18 mouse cellular contexts compared by ENCODE assay signal in the genomic region with DNA sequence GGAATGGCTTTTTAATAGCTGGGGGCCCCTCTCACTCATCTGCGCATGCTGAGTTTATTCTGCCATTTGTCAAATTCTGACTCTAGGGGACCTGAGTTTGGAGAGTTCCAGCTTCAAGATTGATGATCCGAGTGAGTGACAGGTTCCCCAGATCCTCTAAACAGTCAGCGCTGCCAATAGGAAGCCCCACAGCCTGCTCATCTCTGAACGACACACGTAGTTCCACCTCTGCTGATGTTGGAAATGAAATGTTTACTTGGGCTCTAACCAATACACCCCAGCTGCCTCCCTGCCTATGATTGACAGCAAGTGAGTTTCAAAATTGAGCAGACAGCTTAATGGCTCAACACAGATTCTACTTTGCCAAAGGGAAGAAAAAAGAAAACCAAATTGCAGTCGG.
"Had no signal": no experiment of that assay in that cellular context is flagged by ENCODE, and none has a peak within 500 bp of the region (broad histone marks: within the 10 kb centered on the region; RNA-seq: fewer than 3 reads in every experiment).

No protein-coding gene starts in this region.

- H3K36me3 ChIP-seq: limb, embryonic 10.5 days; limb, embryonic 13.5 days; liver, embryonic 12.5 days; liver, embryonic 15.5 days; lung, embryonic 15.5 days; midbrain, embryonic 15.5 days had no signal

- H3K27me3 ChIP-seq: liver, embryonic 12.5 days; liver, embryonic 15.5 days; lung, embryonic 15.5 days; megakaryocyte, embryonic 14.5 days; midbrain, embryonic 15.5 days had no signal

- H3K4me3 ChIP-seq: limb, embryonic 10.5 days; limb, embryonic 13.5 days; liver, embryonic 12.5 days; liver, embryonic 15.5 days; lung, embryonic 15.5 days; megakaryocyte, embryonic 14.5 days; midbrain, embryonic 15.5 days had no signal

- H3K27ac ChIP-seq: limb, embryonic 10.5 days; limb, embryonic 13.5 days; liver, embryonic 12.5 days; liver, embryonic 15.5 days; lung, embryonic 15.5 days; midbrain, embryonic 15.5 days had no signal

- H3K9me3 ChIP-seq: limb, embryonic 10.5 days; limb, embryonic 13.5 days; liver, embryonic 12.5 days; liver, embryonic 15.5 days; lung, embryonic 15.5 days; midbrain, embryonic 15.5 days had no signal

- H3K9ac ChIP-seq: limb, embryonic 13.5 days; liver, embryonic 12.5 days; liver, embryonic 15.5 days; lung, embryonic 15.5 days; midbrain, embryonic 15.5 days had no signal

- ATAC-seq: liver, embryonic 12.5 days; midbrain, embryonic 15.5 days had no signal

- DNase-seq: kidney, adult 11 months; kidney, adult 9 months; kidney, postnatal 14 days; kidney, postnatal 4 days; liver; lung, adult 18-20 months; lung, postnatal 10 days; lung, postnatal 36 days; thymus, adult 18-20 months; thymus, postnatal 36 days had no signal

- H3K4me1 ChIP-seq: limb, embryonic 13.5 days; liver, embryonic 12.5 days; liver, embryonic 15.5 days; lung, embryonic 15.5 days; megakaryocyte, embryonic 14.5 days had no signal

- H3K4me2 ChIP-seq: limb, embryonic 13.5 days; liver, embryonic 12.5 days; liver, embryonic 15.5 days; lung, embryonic 15.5 days; midbrain, embryonic 11.5 days; midbrain, embryonic 15.5 days had no signal
